Mouse (Mus musculus): ENCODE data around the gene H2afy. TPM values are rescaled to one million over a fixed set of nuclear protein-coding genes. Genes with fewer than 3 reads are reported as not detected.

Gene H2afy
- total and polyA plus RNA-seq, 3 experiments, result 148 to 162 (median 153) TPM

DNA sequence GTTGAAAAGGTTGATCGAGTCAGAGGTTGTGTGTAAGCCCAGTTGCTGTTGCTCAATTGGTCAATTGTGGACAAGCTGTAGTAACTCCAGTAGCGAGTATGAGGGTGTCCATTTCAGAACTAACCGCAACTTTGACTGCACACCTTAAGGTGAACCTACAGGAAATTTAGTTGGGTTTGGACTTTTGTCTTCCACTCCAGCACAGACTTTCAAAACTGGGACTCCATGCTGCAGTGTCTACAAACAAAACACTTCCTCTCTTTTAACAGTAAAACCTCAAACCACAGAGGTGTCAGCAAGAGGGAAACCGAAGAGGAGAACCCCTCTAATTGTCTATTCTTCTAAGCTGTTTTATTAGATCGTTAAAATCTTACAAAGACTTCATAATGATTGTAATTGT is 2.1 kb downstream of the H2afy start:
- no peak for DNase-seq (ENCODE audit: extremely low read depth)
- peaks cover 11 to 43% of the 10 kb centered on the region in 2 experiments for H3K4me1 ChIP-seq (ENCODE audit: control insufficient read depth in 1 of 2, insufficient read depth in 2 of 2)
- H3K36me3 ChIP-seq (replicated peaks in 1 of 2; ENCODE audit: control insufficient read depth in 1 of 2, insufficient read depth in 1 of 2, low read length in 1 of 2), result peaks cover 0 to 34% of the 10 kb centered on the region in 2 experiments
- H3K9ac ChIP-seq (ENCODE audit: insufficient read depth, low read depth), result peak overlapping the region; percentile 97; the same call in 1 of the 2 replicates
- H3K4me2 ChIP-seq (ENCODE audit: insufficient read depth, low read depth, poor library complexity, severe bottlenecking), result peak overlapping the region; percentile 90
- no peak overlapping the region for H3K27ac ChIP-seq (ENCODE audit: insufficient read depth, low read depth)
- H3K4me3 ChIP-seq (replicated peaks in 1 of 3; ENCODE audit: low read depth in 2 of 3, low read length in 2 of 3, poor library complexity in 1 of 3), result peak overlapping the region in 2 of 3 experiments; percentile 79 to 94
- H3K27me3 ChIP-seq (replicated peaks), result peaks cover 3% of the 10 kb centered on the region
- in situ Hi-C loops (cut with MboI; ENCODE audit: low pct_ligation_motif_present, low pct_unique_long_range_greater_than_20kb, low sequenced_read_pairs) (no loop called here), dilution Hi-C loops (cut with MboI; ENCODE audit: extremely low pct_ligation_motif_present, extremely low pct_unique_long_range_greater_than_20kb, low sequenced_read_pairs) (no loop called here)
- H3K79me2 ChIP-seq (replicated peaks; ENCODE audit: control insufficient read depth, extremely low read depth, insufficient read depth, poor library complexity, severe bottlenecking), result peaks cover 39% of the 10 kb centered on the region
- TF ChIP-seq BHLHE40 (IDR thresholded peaks at IDR 0.05; ENCODE audit: low read depth, low read length), result 0 out of 2 replicates have a peak, but pooled peaks have one; percentile 11
- no peak for TF ChIP-seq ZMIZ1 (IDR thresholded peaks at IDR 0.05; ENCODE audit: low read depth, low read length)
- no peak for TF ChIP-seq POLR2AphosphoS2 (IDR thresholded peaks at IDR 0.05; ENCODE audit: low read depth, low read length)
- peaks cover 6% of the 10 kb centered on the region for H3K9me3 ChIP-seq (replicated peaks; ENCODE audit: low read length)

DNA sequence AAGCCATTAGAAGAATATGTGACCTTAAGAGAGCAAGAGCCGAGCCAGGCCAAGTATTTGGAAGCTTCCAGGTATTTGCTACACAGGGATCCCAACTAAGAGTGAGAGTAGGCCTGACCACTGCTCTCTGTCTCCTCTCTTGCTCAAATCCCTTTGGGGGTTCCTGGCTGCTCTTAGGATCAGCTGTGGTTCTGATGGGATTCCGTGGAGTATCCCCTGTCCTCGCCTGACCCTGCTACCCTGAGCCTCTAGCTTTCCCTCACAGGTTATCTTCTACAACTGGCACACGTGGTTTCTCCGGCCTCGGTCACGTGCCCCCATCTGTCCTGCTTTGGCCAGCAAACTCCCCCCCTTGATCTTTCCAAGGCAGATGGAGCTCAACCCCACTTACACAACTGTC is 3.2 kb downstream of the H2afy start:
- peaks cover 11 to 43% of the 10 kb centered on the region in 2 experiments for H3K4me1 ChIP-seq (ENCODE audit: control insufficient read depth in 1 of 2, insufficient read depth in 2 of 2)

DNA sequence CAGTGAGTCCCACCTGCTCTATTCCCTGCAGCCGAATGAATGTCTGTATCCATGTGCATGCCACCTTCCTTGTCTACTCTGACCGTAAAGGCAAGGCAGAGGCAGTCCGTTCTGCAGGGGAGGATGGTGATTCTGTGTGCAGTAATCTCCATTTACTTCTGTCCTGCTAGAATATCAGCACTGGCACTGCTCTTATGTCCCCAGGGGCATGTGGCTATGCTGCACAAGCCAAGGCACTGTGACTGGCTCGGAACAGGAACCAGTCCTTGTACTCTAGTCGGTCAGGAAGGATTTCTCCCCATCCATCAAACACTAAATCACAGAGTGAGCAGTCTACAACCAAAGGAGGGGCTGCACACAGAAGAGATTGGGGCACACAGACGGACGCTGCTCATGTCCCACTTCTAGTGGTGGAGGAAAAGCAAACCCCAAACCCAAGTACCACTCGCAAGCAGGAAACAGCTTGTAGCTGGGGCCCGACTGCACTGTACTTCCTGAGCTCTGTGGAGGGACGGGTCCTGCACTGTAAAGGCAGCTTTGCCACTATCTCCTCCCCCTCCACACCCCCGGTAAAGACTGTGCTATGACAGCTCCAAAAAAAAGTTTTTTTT is 3.7 kb downstream of the H2afy start:
- no peak for DNase-seq (ENCODE audit: extremely low read depth)
- no peak overlapping the region for H3K4me3 ChIP-seq (replicated peaks in 1 of 3; ENCODE audit: low read depth in 2 of 3, low read length in 2 of 3, poor library complexity in 1 of 3)
- no peaks in the 10 kb centered on the region for H3K27me3 ChIP-seq (replicated peaks)
- H3K79me2 ChIP-seq (replicated peaks; ENCODE audit: control insufficient read depth, extremely low read depth, insufficient read depth, poor library complexity, severe bottlenecking), result peaks cover 39% of the 10 kb centered on the region
- TF ChIP-seq MAX (IDR thresholded peaks at IDR 0.05; ENCODE audit: low read length), result 0 out of 2 replicates have a peak, but pooled peaks have one; percentile 12
- no peak for TF ChIP-seq NELFE (IDR thresholded peaks at IDR 0.05; ENCODE audit: low read depth, low read length)
- dilution Hi-C loops (cut with MboI; ENCODE audit: extremely low pct_ligation_motif_present, extremely low pct_unique_long_range_greater_than_20kb, low sequenced_read_pairs) (no loop called here), in situ Hi-C loops (cut with MboI; ENCODE audit: low pct_ligation_motif_present, low pct_unique_long_range_greater_than_20kb, low sequenced_read_pairs) (no loop called here)
- no peaks in the 10 kb centered on the region for H3K9me3 ChIP-seq (replicated peaks; ENCODE audit: low read length)
- peaks cover 11 to 43% of the 10 kb centered on the region in 2 experiments for H3K4me1 ChIP-seq (ENCODE audit: control insufficient read depth in 1 of 2, insufficient read depth in 2 of 2)
- no peak overlapping the region for H3K27ac ChIP-seq (ENCODE audit: insufficient read depth, low read depth)
- H3K36me3 ChIP-seq (replicated peaks in 1 of 2; ENCODE audit: control insufficient read depth in 1 of 2, insufficient read depth in 1 of 2, low read length in 1 of 2), result peaks cover 10 to 47% of the 10 kb centered on the region in 2 experiments
- H3K4me2 ChIP-seq (ENCODE audit: insufficient read depth, low read depth, poor library complexity, severe bottlenecking), result no peak overlapping the region
- no peak overlapping the region for H3K9ac ChIP-seq (ENCODE audit: insufficient read depth, low read depth)

More for the DNA sequence above, 3.2 kb downstream of the H2afy start:
- dilution Hi-C loops (cut with MboI; ENCODE audit: extremely low pct_ligation_motif_present, extremely low pct_unique_long_range_greater_than_20kb, low sequenced_read_pairs) (no loop called here), in situ Hi-C loops (cut with MboI; ENCODE audit: low pct_ligation_motif_present, low pct_unique_long_range_greater_than_20kb, low sequenced_read_pairs) (no loop called here)
- H3K79me2 ChIP-seq (replicated peaks; ENCODE audit: control insufficient read depth, extremely low read depth, insufficient read depth, poor library complexity, severe bottlenecking), result peaks cover 39% of the 10 kb centered on the region
- H3K27me3 ChIP-seq (replicated peaks), result no peaks in the 10 kb centered on the region
- H3K36me3 ChIP-seq (replicated peaks in 1 of 2; ENCODE audit: control insufficient read depth in 1 of 2, insufficient read depth in 1 of 2, low read length in 1 of 2), result peaks cover 5 to 42% of the 10 kb centered on the region in 2 experiments
- DNase-seq (ENCODE audit: extremely low read depth), result no peak
- H3K4me3 ChIP-seq (replicated peaks in 1 of 3; ENCODE audit: low read depth in 2 of 3, low read length in 2 of 3, poor library complexity in 1 of 3), result no peak overlapping the region
- H3K4me2 ChIP-seq (ENCODE audit: insufficient read depth, low read depth, poor library complexity, severe bottlenecking), result no peak overlapping the region
- TF ChIP-seq ZKSCAN1 (IDR thresholded peaks at IDR 0.05; ENCODE audit: borderline replicate concordance, low read depth, low read length), result no peak
- no peak for TF ChIP-seq MXI1 (IDR thresholded peaks at IDR 0.05; ENCODE audit: low read depth, low read length)
- no peak for TF ChIP-seq MEF2A (IDR thresholded peaks at IDR 0.05; ENCODE audit: borderline replicate concordance, low read depth, low read length)
- no peak for TF ChIP-seq TBP (conservative IDR thresholded peaks at IDR 0.05; ENCODE audit: low read depth, low read length)
- no peak for TF ChIP-seq USF1 (IDR thresholded peaks at IDR 0.05; ENCODE audit: low read depth, low read length)
- no peak for TF ChIP-seq CHD1 (IDR thresholded peaks at IDR 0.05; ENCODE audit: low read depth, low read length)
- no peak for TF ChIP-seq HCFC1 (IDR thresholded peaks at IDR 0.05; ENCODE audit: low read depth, low read length)
- no peak for TF ChIP-seq IRF4 (IDR thresholded peaks at IDR 0.05; ENCODE audit: low read depth, low read length)
- TF ChIP-seq BHLHE40 (IDR thresholded peaks at IDR 0.05; ENCODE audit: low read depth, low read length), result no peak
- no peak for TF ChIP-seq ZMIZ1 (IDR thresholded peaks at IDR 0.05; ENCODE audit: low read depth, low read length)
- TF ChIP-seq E2F4 (IDR thresholded peaks at IDR 0.05; ENCODE audit: insufficient replicate concordance, low read depth, low read length), result no peak
- TF ChIP-seq ZC3H11A (IDR thresholded peaks at IDR 0.05; ENCODE audit: low read depth, low read length), result no peak
- TF ChIP-seq RAD21 (IDR thresholded peaks at IDR 0.05; ENCODE audit: low read depth, low read length), result no peak
- TF ChIP-seq PAX5 (IDR thresholded peaks at IDR 0.05; ENCODE audit: low read length), result no peak
- TF ChIP-seq ZNF384 (IDR thresholded peaks at IDR 0.05; ENCODE audit: low read depth, low read length), result no peak
- TF ChIP-seq KAT2A (IDR thresholded peaks at IDR 0.05; ENCODE audit: insufficient replicate concordance, low read length), result no peak
- TF ChIP-seq ETS1 (conservative IDR thresholded peaks at IDR 0.05; ENCODE audit: low read depth, low read length), result no peak
- TF ChIP-seq SMC3 (IDR thresholded peaks at IDR 0.05; ENCODE audit: low read depth, low read length), result no peak
- no peak for TF ChIP-seq GABPA (IDR thresholded peaks at IDR 0.05; ENCODE audit: insufficient replicate concordance, low read depth, low read length)
- H3K27ac ChIP-seq (ENCODE audit: insufficient read depth, low read depth), result no peak overlapping the region
- H3K9me3 ChIP-seq (replicated peaks; ENCODE audit: low read length), result peaks cover 5% of the 10 kb centered on the region
- no peak overlapping the region for H3K9ac ChIP-seq (ENCODE audit: insufficient read depth, low read depth)

All from CH12.LX (cell line).